In the genomic region with DNA sequence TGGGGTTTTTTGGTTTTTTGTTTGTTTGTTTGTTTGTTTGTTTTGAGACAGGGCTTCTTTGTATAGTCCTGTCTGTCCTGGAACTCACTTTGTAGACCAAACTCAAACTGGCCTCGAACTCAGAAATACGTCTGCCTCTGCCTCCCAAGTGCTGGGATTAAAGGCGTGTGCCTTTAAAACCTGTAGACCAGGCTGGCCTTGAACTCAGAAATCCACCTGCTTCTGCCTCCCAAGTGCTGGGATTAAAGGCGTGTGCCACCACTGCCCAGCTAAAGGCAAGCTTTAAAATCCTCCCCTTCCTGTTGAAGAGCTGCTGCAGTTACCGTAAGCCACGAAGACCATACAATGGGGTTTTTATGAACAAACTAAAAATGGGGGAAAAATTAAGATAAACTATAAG, we compare ENCODE assay signal across 8 mouse cellular contexts. TPM values are rescaled to one million over a fixed set of nuclear protein-coding genes. Genes with fewer than 3 reads are reported as not detected.
DNase-seq lines count a peak whose midpoint lies in the region; ATAC-seq lines count a peak whose summit lies in the region.
"Not testable (repeated sequence)": the region's sequence is repeated elsewhere in the genome, so short reads cannot be mapped to it uniquely, and the experiment has no call there.

A gene (plus strand): TSS at position 301 of the 400 bp plus-strand sequence.

- not testable (repeated sequence) for DNase-seq in adrenal gland, postnatal 10 days; layer of hippocampus, postnatal 10 days (ENCODE audit: low spot score in 2 of 2); thymus, postnatal 0 days (ENCODE audit: low spot score)
- DNase-seq in heart, adult 11 months = peak; percentile 60

- not testable (repeated sequence) for H3K4me1 ChIP-seq in hindbrain, embryonic 12.5 days
- H3K4me1 ChIP-seq in liver, embryonic 12.5 days = peaks cover 33% of the 10 kb centered on the region
- peaks cover 11% of the 10 kb centered on the region for H3K4me1 ChIP-seq in midbrain, embryonic 15.5 days

- H3K27ac ChIP-seq in hindbrain, embryonic 12.5 days; midbrain, embryonic 15.5 days: not testable (repeated sequence)
- H3K27ac ChIP-seq in liver, embryonic 12.5 days = 0 out of 2 replicates have a peak within 1 kb of the TSS, but pooled peaks have one; percentile 3

- WGBS in hindbrain, embryonic 12.5 days = 91% methylated on average over 6 of the region's 6 CpGs
- 75% methylated on average over 6 of the region's 6 CpGs for WGBS in liver, embryonic 12.5 days (ENCODE audit: insufficient replicate concordance)
- 93% methylated on average over 6 of the region's 6 CpGs for WGBS in midbrain, embryonic 15.5 days

- not testable (repeated sequence) for H3K9me3 ChIP-seq in hindbrain, embryonic 12.5 days (replicated peaks); liver, embryonic 12.5 days (replicated peaks); midbrain, embryonic 15.5 days

- not testable (repeated sequence) for H3K9ac ChIP-seq in hindbrain, embryonic 12.5 days; liver, embryonic 12.5 days; midbrain, embryonic 15.5 days

- H3K27me3 ChIP-seq in hindbrain, embryonic 12.5 days; liver, embryonic 12.5 days (replicated peaks); midbrain, embryonic 15.5 days (replicated peaks): not testable (repeated sequence)

- not testable (repeated sequence) for H3K4me2 ChIP-seq in hindbrain, embryonic 12.5 days (replicated peaks); liver, embryonic 12.5 days; midbrain, embryonic 15.5 days

- not testable (repeated sequence) for H3K4me3 ChIP-seq in hindbrain, embryonic 12.5 days; liver, embryonic 12.5 days; midbrain, embryonic 15.5 days

- ATAC-seq in erythroid progenitor cell, adult 5-6 weeks (replicated peaks; ENCODE audit: low FRiP score, poor library complexity, severe bottlenecking); hindbrain, embryonic 12.5 days (ENCODE audit: low FRiP score); liver, embryonic 12.5 days; midbrain, embryonic 15.5 days (replicated peaks): not testable (repeated sequence)

- H3K36me3 ChIP-seq in hindbrain, embryonic 12.5 days; liver, embryonic 12.5 days; midbrain, embryonic 15.5 days (replicated peaks): not testable (repeated sequence)

RNA-seq across cellular contexts. Expression of the gene that starts here (rescaled TPM):
- 100 to 1,000 TPM; 101 to 103 TPM for total RNA-seq in adrenal gland, postnatal 10 days (2021)
- 28.5 and 40.7 TPM in 2 replicates for total RNA-seq in erythroid progenitor cell, adult 5-6 weeks (2015; ENCODE audit: low replicate concordance)
- 13.3 and 22.2 TPM in 2 replicates for total RNA-seq in erythroid progenitor cell, adult 5-6 weeks (2017; ENCODE audit: low replicate concordance)
- 31.2 and 34.5 TPM in 2 replicates for polyA plus RNA-seq in hindbrain, embryonic 12.5 days (2016; fragmentation: Nextera tagmentation; extraction: Ambion mirVana)
- total RNA-seq in layer of hippocampus, postnatal 10 days (2021) = 10 to 100 TPM; 48.8 to 53.9 TPM
- polyA plus RNA-seq in liver, embryonic 12.5 days (2016; fragmentation: Nextera tagmentation; extraction: Ambion mirVana) = 33.1 TPM in 2 replicates
- 19.8 and 21.4 TPM in 2 replicates for polyA plus RNA-seq in midbrain, embryonic 15.5 days (2015; fragmentation: Nextera tagmentation; extraction: Ambion mirVana)
- 33.9 and 35.5 TPM in 2 replicates for polyA plus RNA-seq in thymus, postnatal 0 days (2015; fragmentation: Nextera tagmentation; extraction: Ambion mirVana)
